Mouse (Mus musculus) lung, adult 2 months (tissue): Measurements from ENCODE around the gene Lgr6. TPM values are rescaled to one million over a fixed set of nuclear protein-coding genes. Genes with fewer than 3 reads are reported as not detected.

Experiments
- DNase-seq: peaks from one replicate; pipeline ENCODE4 v3.0.0; 2022
- H3K4me1 ChIP-seq: fragments of 200-500 bp; 2 replicates; pipeline ENCODE4 v1.6.1; 2011; ENCODE audit warnings: low read length; ENCODE audit not compliant: control insufficient read depth, insufficient read depth
- H3K4me3 ChIP-seq: fragments of 200-500 bp; replicated peaks from 2 replicates; pipeline ENCODE3; 2011; ENCODE audit warnings: low read depth, mild to moderate bottlenecking, control low read depth, low read length; ENCODE audit errors: extremely low read depth
- CTCF ChIP-seq: fragments of 200-500 bp; IDR thresholded peaks from 2 replicates; pipeline ENCODE4 v1.5.1; 2011; ENCODE audit warnings: mild to moderate bottlenecking, low read length, control low read depth; ENCODE audit not compliant: insufficient read depth
- POLR2A ChIP-seq: fragments of 200-500 bp; IDR thresholded peaks from 2 replicates; pipeline ENCODE4 v1.6.1; 2011; ENCODE audit warnings: low read depth, mild to moderate bottlenecking, control low read depth, low read length, borderline replicate concordance; ENCODE audit errors: extremely low read depth
- WGBS: fragments of 180-500 bp; shearing (Covaris S2); methylation state at CpG from one replicate; pipeline ENCODE4 v1.1.7; 2018; 5-methylcytosine and 5-hydroxymethylcytosine counted together
- polyA plus RNA-seq: library from polyadenylated mRNA; depleted of rRNA; stranded (reverse); fragments of >200 nt; gene quantifications from 2 replicates; pipeline ENCODE4 v1.2.3, GENCODE M21; 2012; rRNA removed

The Lgr6 gene
- polyA plus RNA-seq, 1 experiment, result 4.1 TPM

DNA sequence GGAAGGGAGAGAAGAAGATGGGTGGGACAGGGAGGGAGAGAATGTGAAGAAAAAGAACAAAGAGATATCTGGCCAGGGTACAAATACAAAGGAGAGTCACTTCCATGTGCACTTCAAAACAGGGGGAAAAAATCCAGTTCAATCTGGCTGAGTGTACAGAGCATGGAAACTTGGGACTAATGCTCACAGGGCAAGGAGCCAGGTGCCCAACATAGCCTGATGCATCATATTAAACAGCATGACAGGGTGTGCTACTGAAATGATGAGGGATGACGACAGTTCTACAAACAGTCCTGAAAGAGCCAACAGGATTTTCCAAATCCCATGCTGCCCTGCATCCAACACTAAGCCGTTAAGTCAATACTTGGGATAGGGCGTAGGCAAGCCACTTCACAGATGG is 155.1 kb downstream of the Lgr6 start:
- Histone ChIP-seq H3K4me1 (0 out of 2 replicates have a peak, but pooled peaks cover 4% of the 10 kb centered on the region), H3K4me3 (no peak overlapping the region)
- DNase-seq, result no peak
- no peak for TF ChIP-seq CTCF
- TF ChIP-seq POLR2A, result no peak
- 66% methylated on average over 3 of the region's 3 CpGs for WGBS

- Histone ChIP-seq H3K4me3 (no peak overlapping the region), H3K4me1 (no peaks in the 10 kb centered on the region)
- TF ChIP-seq CTCF, result no peak
- TF ChIP-seq POLR2A, result no peak
- DNase-seq, result no peak
- 78% methylated on average over 7 of the region's 7 CpGs for WGBS
These were observed 157.5 kb downstream of the Lgr6 start for GRCm38 (mm10) chr1:134947590-134947989.

DNA sequence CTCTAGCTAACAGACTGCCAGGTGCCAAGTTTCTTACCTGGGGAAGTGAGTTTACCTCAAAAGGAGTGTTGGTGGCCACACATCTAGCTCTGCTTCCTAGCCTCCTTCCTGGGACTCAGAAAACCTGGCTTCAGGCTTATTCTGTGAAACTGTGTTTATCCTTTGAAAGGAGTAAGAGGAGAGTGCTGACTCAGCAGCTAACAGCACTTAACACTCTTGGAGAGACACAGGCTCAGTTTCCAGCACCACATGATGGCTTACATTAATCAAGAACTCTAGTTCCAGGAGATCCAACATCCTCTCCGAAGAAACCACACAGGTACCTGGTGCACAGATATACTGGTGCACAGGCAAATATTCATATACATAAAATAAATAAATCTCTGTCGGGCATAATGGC is 162.2 kb downstream of the Lgr6 start:
- 94% methylated on average over 2 of the region's 2 CpGs for WGBS
- Histone ChIP-seq H3K4me3 (no peak overlapping the region), H3K4me1 (no peaks in the 10 kb centered on the region)
- no peak for TF ChIP-seq CTCF
- no peak for TF ChIP-seq POLR2A
- DNase-seq, result no peak

GRCm38 (mm10) chr1:134940863-134941262 is 164.2 kb downstream of the Lgr6 start:
- no peak for DNase-seq
- no peaks in the 10 kb centered on the region for H3K4me1 ChIP-seq

GRCm38 (mm10) chr1:134938233-134938632 is 166.8 kb downstream of the Lgr6 start:
- Histone ChIP-seq H3K4me1 (no peaks in the 10 kb centered on the region), H3K4me3 (no peak overlapping the region)
- TF ChIP-seq POLR2A, result no peak
- no peak for TF ChIP-seq CTCF
- DNase-seq, result no peak
- WGBS, result 89% methylated on average over 1 of the region's 1 CpGs

More at GRCm38 (mm10) chr1:134940863-134941262, 164.2 kb downstream of the Lgr6 start:
- no peak for TF ChIP-seq POLR2A
- H3K4me3 ChIP-seq, result no peak overlapping the region
- WGBS, result 54% methylated on average over 4 of the region's 4 CpGs

DNA sequence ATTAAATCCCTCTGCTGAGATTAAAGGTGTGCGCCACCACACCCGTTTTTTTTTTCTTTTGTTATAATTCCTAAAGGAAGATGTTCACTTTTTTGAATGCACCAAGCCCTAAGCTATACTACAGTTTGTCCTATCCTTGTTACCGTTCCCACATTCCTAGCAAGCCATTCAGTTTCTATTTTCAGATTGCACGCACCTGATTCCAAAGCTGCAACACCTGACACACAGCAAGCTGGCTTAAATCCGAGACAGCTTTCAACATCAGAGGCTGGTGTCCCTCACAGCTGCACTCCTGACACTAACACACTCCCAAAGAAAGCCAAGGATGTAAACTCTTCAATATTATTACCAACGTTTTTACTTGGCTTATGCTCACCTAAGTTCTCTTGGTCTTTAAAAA is 168.7 kb downstream of the Lgr6 start:
- no peaks in the 10 kb centered on the region for H3K4me1 ChIP-seq
- no peak overlapping the region for H3K4me3 ChIP-seq
- TF ChIP-seq CTCF (no peak), POLR2A (no peak)
- DNase-seq, result no peak
- WGBS, result 79% methylated on average over 6 of the region's 6 CpGs

Other genes starting within 250 kb of the Lgr6 start
- 10.9 and 18.6 TPM in 2 replicates for gene Ppp1r12b, start 149.3 kb downstream of the Lgr6 start, polyA plus RNA-seq
- 0.77 and 1.1 TPM in 2 replicates for gene Ube2t, start 142.7 kb downstream of the Lgr6 start, polyA plus RNA-seq
- gene Ptpn7, start 27.4 kb upstream of the Lgr6 start, polyA plus RNA-seq, result 6.9 and 7.3 TPM in 2 replicates
- 66.5 and 84.7 TPM in 2 replicates for gene Arl8a, start 41.5 kb upstream of the Lgr6 start, polyA plus RNA-seq
- gene Gpr37l1, start 62.4 kb upstream of the Lgr6 start, polyA plus RNA-seq, result 0.95 and 2.0 TPM in 2 replicates
- gene Elf3, start 153.3 kb upstream of the Lgr6 start, polyA plus RNA-seq, result 19.2 and 19.5 TPM in 2 replicates
- gene Rnpep, start 178.8 kb upstream of the Lgr6 start, polyA plus RNA-seq, result 34.5 and 38.1 TPM in 2 replicates
- gene Timm17a, start 208.5 kb upstream of the Lgr6 start, polyA plus RNA-seq, result 29.6 and 51.9 TPM in 2 replicates
- gene Lmod1, start 219.5 kb upstream of the Lgr6 start, polyA plus RNA-seq, result 9.3 and 12.9 TPM in 2 replicates